Mouse (Mus musculus): Measurements from ENCODE around the gene Gpr27. TPM values are rescaled to one million over a fixed set of nuclear protein-coding genes. Genes with fewer than 3 reads are reported as not detected.
A peak's percentile ranks its signal among the peaks of the same experiment; 100 is the strongest.

The Gpr27 gene
- total RNA-seq (2021) = 2.8 and 3.6 TPM in 2 replicates
- long read RNA-seq, experiment 1, transcript Gpr27-201 (1 exons, 2,388 nt) = major isoform, 25 of 25 reads
- long read RNA-seq, experiment 1, partial matches to known transcripts = 0 of 25 reads
- long read RNA-seq, experiment 1, other reads (novel, unspliced or antisense) = 0 of 25 reads
- long read RNA-seq, experiment 2, transcript Gpr27-201 (1 exons, 2,388 nt) = major isoform, 7 of 7 reads
- long read RNA-seq, experiment 2, partial matches to known transcripts = 0 of 7 reads
- long read RNA-seq, experiment 2, other reads (novel, unspliced or antisense) = 0 of 7 reads

- DNase-seq = peak; percentile 51
Measured at GRCm38 (mm10) chr6:99692206-99692915, at the start of gene Gpr27. TSS of gene Gpr27 (plus strand) at chr6:99692679.

- DNase-seq = peak; percentile 87
Measured at GRCm38 (mm10) chr6:99643439-99644199, 48.9 kb upstream of the Gpr27 start.

GRCm38 (mm10) chr6:99644386-99644785, 48.1 kb upstream of the Gpr27 start:
- DNase-seq = no peak

- peak; percentile 35 for DNase-seq
Measured at GRCm38 (mm10) chr6:99644876-99645275, 47.6 kb upstream of the Gpr27 start.

- DNase-seq = no peak
Measured at GRCm38 (mm10) chr6:99646344-99646743, 46.1 kb upstream of the Gpr27 start.

- DNase-seq = no peak
Measured at GRCm38 (mm10) chr6:99649307-99649706, 43.2 kb upstream of the Gpr27 start.

GRCm38 (mm10) chr6:99652341-99652740, 40.1 kb upstream of the Gpr27 start:
- DNase-seq = no peak

- DNase-seq = no peak
Measured at GRCm38 (mm10) chr6:99654343-99654742, 38.1 kb upstream of the Gpr27 start.

GRCm38 (mm10) chr6:99655488-99655887, 37.0 kb upstream of the Gpr27 start:
- no peak for DNase-seq

GRCm38 (mm10) chr6:99656088-99656487, 36.4 kb upstream of the Gpr27 start:
- peak; percentile 37 for DNase-seq

GRCm38 (mm10) chr6:99658586-99658985, 33.9 kb upstream of the Gpr27 start:
- DNase-seq = peak; percentile 30

- DNase-seq = no peak
Measured at GRCm38 (mm10) chr6:99660443-99660842, 32.0 kb upstream of the Gpr27 start.

GRCm38 (mm10) chr6:99663232-99663631, 29.2 kb upstream of the Gpr27 start:
- no peak for DNase-seq

- DNase-seq = peak; percentile 19
Measured at GRCm38 (mm10) chr6:99665457-99666317, 26.8 kb upstream of the Gpr27 start.

GRCm38 (mm10) chr6:99666318-99667171, 25.9 kb upstream of the Gpr27 start, which contains the start of the genes Eif4e3 and Gm20696:
TSS of gene Eif4e3 (minus strand) at chr6:99666771.
TSS of gene Gm20696 (minus strand) at chr6:99666797.
- DNase-seq = peak; percentile 84

GRCm38 (mm10) chr6:99667290-99667689, 25.2 kb upstream of the Gpr27 start:
- DNase-seq = no peak

GRCm38 (mm10) chr6:99669481-99670325, 22.8 kb upstream of the Gpr27 start:
- peak; percentile 40 for DNase-seq

- peak; percentile 65 for DNase-seq
Measured at GRCm38 (mm10) chr6:99670481-99671119, 21.9 kb upstream of the Gpr27 start.

GRCm38 (mm10) chr6:99671768-99672167, 20.7 kb upstream of the Gpr27 start:
- no peak for DNase-seq

Measured in adrenal gland, postnatal 14 days (tissue).